Mouse (Mus musculus) cerebellum, adult 2 months (tissue): ENCODE data around the gene Elf1. TPM values are rescaled to one million over a fixed set of nuclear protein-coding genes. Genes with fewer than 3 reads are reported as not detected.

Source experiments
- DNase-seq, 2 experiments: peaks; one replicate each; pipeline ENCODE4 v3.0.0; 2021
- H3K27ac ChIP-seq: fragments of 200-500 bp; 2 replicates; pipeline ENCODE4 v1.5.1; 2012; ENCODE audit warnings: low read length, control low read depth, inconsistent platforms; ENCODE audit not compliant: insufficient read depth
- H3K27me3 ChIP-seq: fragments of 200-500 bp; 2 replicates; pipeline ENCODE4 v1.6.1; 2012; ENCODE audit warnings: inconsistent platforms, mild to moderate bottlenecking, low read length, moderate library complexity; ENCODE audit not compliant: control insufficient read depth, insufficient read depth
- H3K4me1 ChIP-seq: fragments of 200-500 bp; 2 replicates; pipeline ENCODE4 v1.6.1; 2011; ENCODE audit warnings: low read length; ENCODE audit not compliant: control insufficient read depth, insufficient read depth
- H3K4me3 ChIP-seq: fragments of 200-500 bp; replicated peaks from 2 replicates; pipeline ENCODE3; 2011; ENCODE audit warnings: mild to moderate bottlenecking, low read depth, low read length, control low read depth; ENCODE audit not compliant: insufficient read depth
- CTCF ChIP-seq: fragments of 200-500 bp; IDR thresholded peaks from 2 replicates; pipeline ENCODE4 v1.5.1; 2011; ENCODE audit warnings: low read depth, mild to moderate bottlenecking, control low read depth, low read length, moderate library complexity, borderline replicate concordance; ENCODE audit not compliant: insufficient read depth
- POLR2A ChIP-seq: fragments of 200-500 bp; IDR thresholded peaks from 2 replicates; pipeline ENCODE4 v1.6.1; 2011; ENCODE audit warnings: low read length, control low read depth, borderline replicate concordance; ENCODE audit not compliant: insufficient read depth
- WGBS: fragments of 180-500 bp; shearing (Covaris S2); methylation state at CpG from one replicate; pipeline ENCODE4 v1.1.7; 2018; 5-methylcytosine and 5-hydroxymethylcytosine counted together
- polyA plus RNA-seq: library from polyadenylated mRNA; depleted of rRNA; stranded (reverse); fragments of >200 nt; gene quantifications from 2 replicates; pipeline ENCODE4 v1.2.3, GENCODE M21; 2012

The Elf1 gene
- polyA plus RNA-seq, 1 experiment: 4.1 TPM

DNA sequence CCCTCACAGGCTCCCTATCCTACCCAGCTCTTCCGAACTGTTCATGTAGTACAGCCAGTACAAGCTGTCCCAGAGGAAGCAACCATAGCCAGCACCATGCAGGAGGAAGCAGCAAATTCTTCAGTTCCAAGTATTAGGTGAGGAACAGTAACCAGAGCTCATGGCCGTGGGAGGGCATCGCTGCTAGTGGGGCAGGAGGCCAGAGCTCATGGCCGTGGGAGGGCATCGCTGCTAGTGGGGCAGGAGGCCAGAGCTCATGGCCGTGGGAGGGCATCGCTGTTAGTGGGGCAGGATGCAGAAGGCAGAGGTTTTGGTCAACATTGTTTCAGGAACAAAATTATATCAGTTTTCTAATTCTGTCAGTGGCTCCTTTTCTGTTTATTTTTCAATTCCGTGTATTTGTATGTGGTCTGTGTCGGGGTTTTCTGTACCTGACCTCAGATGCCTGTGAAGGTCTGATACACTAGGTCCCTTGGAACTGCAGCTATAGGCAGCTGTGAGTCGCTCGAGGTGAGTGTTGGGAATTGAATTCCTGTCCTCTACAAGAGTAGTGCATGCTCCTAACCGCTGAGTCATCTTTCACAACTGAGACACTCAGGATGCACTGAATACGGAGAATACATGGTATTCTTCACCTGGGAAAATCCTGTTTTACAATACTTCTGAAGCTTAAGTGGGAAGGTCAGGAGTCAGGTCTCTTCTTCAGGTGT lies 92.6 kb downstream of the Elf1 start:
- TF ChIP-seq POLR2A (no peak), CTCF (no peak)
- Histone ChIP-seq H3K27ac (no peak overlapping the region), H3K27me3 (no peaks in the 10 kb centered on the region), H3K4me1 (no peaks in the 10 kb centered on the region), H3K4me3 (no peak overlapping the region)
- 76% methylated on average over 13 of the region's 13 CpGs for WGBS
- no peak for DNase-seq

DNA sequence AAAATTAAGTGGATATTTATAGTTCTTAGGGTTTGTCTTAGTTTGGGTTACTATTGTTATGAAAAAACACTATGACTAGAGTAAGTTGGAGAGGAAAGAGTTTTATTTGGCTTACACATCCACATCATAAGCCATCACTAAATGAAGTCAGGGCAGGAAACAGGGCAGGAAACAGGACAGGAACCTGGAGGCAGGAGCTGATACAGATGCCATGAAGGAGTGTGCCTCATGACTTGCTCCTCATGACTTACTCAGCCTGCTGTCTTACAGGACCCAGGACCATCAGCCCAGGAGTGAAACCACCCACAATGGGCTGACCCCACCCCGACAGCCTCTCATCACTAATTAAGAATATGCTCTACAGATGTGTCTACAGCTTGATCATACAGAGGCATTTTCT lies 93.4 kb downstream of the Elf1 start:
- H3K27me3 ChIP-seq: no peaks in the 10 kb centered on the region
- 94% methylated on average over 1 of the region's 1 CpGs for WGBS
- H3K4me1 ChIP-seq: no peaks in the 10 kb centered on the region
- no peak overlapping the region for H3K4me3 ChIP-seq
- TF ChIP-seq POLR2A (no peak), CTCF (no peak)
- no peak overlapping the region for H3K27ac ChIP-seq
- DNase-seq: no peak

- no peak for DNase-seq
- Histone ChIP-seq H3K4me1 (peaks cover 4% of the 10 kb centered on the region; the same call in 1 of the 2 replicates), H3K27me3 (no peaks in the 10 kb centered on the region), H3K27ac (no peak overlapping the region), H3K4me3 (no peak overlapping the region)
- TF ChIP-seq CTCF (no peak), POLR2A (no peak)
- WGBS: 82% methylated on average over 5 of the region's 5 CpGs
These were observed 102.7 kb downstream of the Elf1 start for GRCm38 (mm10) chr14:79583526-79584245.

DNA sequence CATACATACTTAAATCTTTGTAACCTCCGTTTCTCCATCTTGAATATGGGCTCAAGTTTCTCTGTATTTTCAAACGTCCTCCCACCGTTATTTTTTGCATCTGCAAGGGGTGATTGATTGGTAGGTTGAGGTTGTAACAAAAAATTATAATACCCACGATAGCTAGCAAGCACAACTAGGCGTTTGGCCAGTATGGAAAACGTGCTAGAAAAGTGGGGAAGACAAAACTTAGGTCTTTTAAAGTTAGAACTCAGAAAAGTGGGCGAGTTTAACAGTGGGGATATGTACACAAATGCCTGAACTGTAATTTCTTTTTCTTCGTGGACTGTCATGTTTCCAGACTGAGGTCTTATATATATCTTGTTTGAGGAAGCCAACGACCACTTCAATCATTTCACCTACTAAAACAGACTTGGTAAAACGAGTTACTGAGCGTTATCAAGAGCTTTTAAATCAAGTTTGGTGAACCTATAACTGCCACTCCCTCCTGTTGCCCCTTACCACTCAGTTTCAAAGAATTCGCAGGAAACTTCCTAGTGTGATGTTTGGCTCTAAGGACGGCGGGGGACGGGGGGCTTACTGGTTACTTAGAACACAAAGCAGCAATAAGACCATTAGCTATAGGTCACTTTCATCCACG lies 105.6 kb downstream of the Elf1 start:
- Histone ChIP-seq H3K4me3 (peak overlapping the region; percentile 95), H3K4me1 (peaks cover 5% of the 10 kb centered on the region; the same call in 1 of the 2 replicates), H3K27ac (peak overlapping the region; percentile 99), H3K27me3 (no peaks in the 10 kb centered on the region)
- DNase-seq: no peak
- TF ChIP-seq CTCF (no peak), POLR2A (no peak)
- WGBS: 36% methylated on average over 16 of the region's 16 CpGs

GRCm38 (mm10) chr14:79587139-79587851 lies 106.3 kb downstream of the Elf1 start, which contains the start of gene Sugt1:
Sugt1 (plus strand) TSS chr14:79587691.
- peaks cover 5% of the 10 kb centered on the region; the same call in 1 of the 2 replicates for H3K4me1 ChIP-seq
- peak within 1 kb of the TSS; percentile 99 for H3K27ac ChIP-seq
- under 1% methylated on average over 60 of the region's 60 CpGs for WGBS
- DNase-seq: peak; percentile 97 to 98
- H3K27me3 ChIP-seq: no peaks in the 10 kb centered on the region
- H3K4me3 ChIP-seq: peak within 1 kb of the TSS; percentile 95
- TF ChIP-seq POLR2A (peak; percentile 63; the same call in 1 of the 2 replicates), CTCF (no peak)

DNA sequence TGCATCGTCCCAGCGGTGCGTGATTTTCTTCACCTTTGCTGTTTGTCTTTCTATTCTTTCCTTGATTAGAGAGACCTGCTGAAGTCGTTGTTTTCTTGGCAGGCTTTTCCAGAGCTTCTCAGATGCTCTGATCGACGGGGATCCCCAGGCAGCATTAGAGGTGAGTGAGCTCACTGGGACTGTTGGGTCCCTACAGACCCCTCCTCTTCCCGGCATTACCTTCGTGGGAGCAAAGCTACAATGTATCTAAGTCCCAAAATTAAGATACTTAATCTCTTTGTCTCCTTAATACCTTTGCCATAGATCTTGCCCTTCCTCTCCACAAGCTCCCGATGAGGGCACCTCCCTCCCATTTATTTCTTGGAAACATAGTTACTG lies 106.8 kb downstream of the Elf1 start:
- 2% methylated on average over 9 of the region's 9 CpGs for WGBS
- H3K4me3 ChIP-seq: peak overlapping the region; percentile 95
- TF ChIP-seq POLR2A (no peak), CTCF (no peak)
- no peak for DNase-seq
- H3K27ac ChIP-seq: peak overlapping the region; percentile 41; the same call in 1 of the 2 replicates
- H3K4me1 ChIP-seq: peaks cover 5% of the 10 kb centered on the region; the same call in 1 of the 2 replicates
- no peaks in the 10 kb centered on the region for H3K27me3 ChIP-seq

DNA sequence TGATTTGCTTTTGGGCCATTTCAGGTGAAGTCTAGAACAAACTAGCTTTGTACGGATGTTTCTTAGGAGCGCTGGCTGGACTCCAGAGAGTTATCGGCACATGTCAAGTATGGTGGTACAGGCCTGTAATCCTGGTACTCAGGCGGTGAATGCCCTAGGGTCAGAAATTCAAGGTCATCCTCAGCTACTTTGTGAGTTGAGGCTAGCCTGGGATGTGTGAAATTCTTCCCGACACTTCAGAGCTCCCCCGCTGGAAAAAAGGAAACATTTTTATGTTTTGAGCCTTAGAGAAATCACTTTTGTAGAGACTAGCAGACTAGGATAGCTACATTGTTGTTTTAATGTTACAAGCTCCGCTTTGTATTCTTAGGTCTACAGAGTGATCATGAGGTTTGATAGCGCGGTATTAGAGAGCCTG lies 107.5 kb downstream of the Elf1 start:
- WGBS: 65% methylated on average over 9 of the region's 9 CpGs
- H3K4me1 ChIP-seq: peaks cover 5% of the 10 kb centered on the region; the same call in 1 of the 2 replicates
- peak overlapping the region; percentile 47; the same call in 1 of the 2 replicates for H3K27ac ChIP-seq
- no peaks in the 10 kb centered on the region for H3K27me3 ChIP-seq
- no peak for TF ChIP-seq POLR2A
- no peak for TF ChIP-seq CTCF
- H3K4me3 ChIP-seq: peak overlapping the region; percentile 46
- DNase-seq: peak in 1 of 2 experiments; percentile 22
